Mouse (Mus musculus) left cerebral cortex, postnatal 4 days (tissue): ENCODE data around the gene Pramel5. TPM values are rescaled to one million over a fixed set of nuclear protein-coding genes. Genes with fewer than 3 reads are reported as not detected.
"Not testable (repeated sequence)": the region's sequence is repeated elsewhere in the genome, so short reads cannot be mapped to it uniquely, and the experiment has no call there.

Experiments used
- DNase-seq: peaks from one replicate; pipeline ENCODE4 v3.0.0-alpha.2; 2022
- intact Hi-C: fragments of 180-260 bp; cut with DNase I; formaldehyde crosslinking; loops from one replicate; pipeline ENCODE4 v1.15.1; 2025
- total RNA-seq, 2 experiments: library from RNA; stranded (reverse); gene quantifications; 2 replicates each; pipeline ENCODE4 v1.2.3; 2021

Pramel5 gene
- total RNA-seq: not detected

DNA sequence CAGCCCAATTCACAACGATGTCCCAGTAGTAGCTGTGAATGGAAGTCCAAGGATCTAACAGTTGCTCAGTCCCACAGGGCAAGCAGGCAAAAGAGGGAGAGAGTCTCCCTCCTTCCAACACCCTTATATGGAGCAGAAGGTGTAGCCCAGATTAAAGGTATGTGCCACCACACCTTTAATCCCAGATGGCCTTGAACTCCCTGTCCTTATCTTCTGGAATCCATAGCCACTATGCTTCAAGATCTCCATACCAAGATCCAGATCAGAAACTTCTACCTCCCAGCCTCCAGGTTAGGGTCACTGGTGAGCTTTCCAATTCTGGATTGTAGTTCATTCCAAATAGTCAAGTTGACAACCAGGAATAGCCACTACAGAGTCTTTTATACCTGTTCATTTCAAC lies at the start of gene Pramel5:
Gene Pramel5 (minus strand): TSS at position 101 of the 400 bp plus-strand sequence.
- DNase-seq, intact Hi-C loops: not testable (repeated sequence)

DNA sequence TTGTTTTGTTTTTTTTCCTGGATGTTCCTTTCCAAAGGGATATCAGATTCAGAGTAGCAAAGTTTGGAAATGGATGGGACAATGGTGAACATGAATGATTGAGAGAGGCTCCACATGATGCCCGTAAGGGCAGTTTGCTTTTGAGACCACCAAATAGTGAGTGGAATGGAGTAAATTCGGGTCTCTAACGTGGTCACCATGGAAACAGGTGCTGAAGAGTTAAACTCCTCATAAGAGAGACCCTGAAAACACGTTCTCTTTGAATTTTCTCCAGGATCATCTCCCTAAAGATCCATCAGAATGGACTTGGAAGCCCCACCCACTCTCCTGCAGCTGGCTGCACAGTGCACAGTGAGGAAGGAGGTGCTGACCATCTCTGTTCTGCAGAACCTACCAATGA lies 49.7 kb upstream of the Pramel5 start, which contains the start of gene Gm13128:
Gene Gm13128 (plus strand): TSS at position 301 of the 400 bp plus-strand sequence.
- DNase-seq, intact Hi-C loops: not testable (repeated sequence)

DNA sequence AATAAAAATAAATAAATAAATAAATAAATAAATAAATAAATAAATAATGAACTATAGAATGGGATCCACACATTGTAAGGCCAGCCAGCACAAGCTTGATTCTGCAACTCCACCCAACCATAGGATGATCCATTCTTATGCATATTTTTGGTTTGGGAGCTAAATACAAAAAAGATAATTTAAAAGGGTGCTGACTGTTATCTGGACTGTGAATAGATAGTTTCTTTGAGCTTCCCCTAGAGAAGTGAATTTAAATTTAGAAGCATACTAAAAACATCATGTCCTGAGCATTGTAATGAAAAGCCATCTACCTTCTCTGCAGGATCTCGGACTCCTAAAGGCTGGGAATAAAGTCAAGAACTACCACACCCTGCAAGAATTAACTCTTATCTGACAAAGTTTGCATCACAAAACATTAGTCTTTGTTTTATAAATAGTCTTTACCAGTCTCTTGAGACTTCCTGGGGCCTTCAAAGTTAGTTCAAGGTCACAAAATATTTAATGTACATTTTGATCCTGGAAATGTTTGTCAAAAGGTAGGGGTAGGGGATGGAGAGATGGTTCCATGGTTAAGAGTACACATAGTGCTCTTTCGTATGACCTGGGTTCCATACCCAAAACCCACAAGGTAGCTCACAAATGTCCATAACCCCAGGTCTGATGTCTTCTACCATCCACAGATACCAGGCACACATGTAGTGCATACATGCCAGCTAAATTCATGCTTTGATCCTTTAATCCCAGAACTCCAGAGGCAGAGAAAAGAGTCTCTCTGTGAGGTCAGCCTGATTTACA lies 32.6 kb upstream of the Pramel5 start:
- DNase-seq, intact Hi-C loops: not testable (repeated sequence)

DNA sequence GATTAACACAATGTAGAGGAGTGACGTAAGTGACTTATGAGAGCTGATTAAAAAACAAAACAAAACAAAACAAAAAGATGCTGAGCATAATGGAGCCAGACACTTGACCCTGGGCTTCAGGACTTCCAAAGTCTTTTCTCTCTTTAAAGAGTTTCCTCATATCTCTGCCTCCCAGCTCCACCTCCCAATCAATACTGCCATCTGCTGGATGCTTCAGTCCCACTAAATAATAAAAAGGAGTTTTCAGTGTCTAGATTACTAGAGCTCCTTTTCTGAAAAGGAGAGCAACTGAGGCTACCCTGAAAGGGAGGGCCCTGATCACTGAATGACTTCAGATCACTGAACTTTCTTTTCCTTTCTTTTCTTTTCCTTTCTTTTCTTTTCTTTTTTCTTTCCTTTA lies 19.1 kb upstream of the Pramel5 start:
- intact Hi-C loops, DNase-seq: not testable (repeated sequence)

DNA sequence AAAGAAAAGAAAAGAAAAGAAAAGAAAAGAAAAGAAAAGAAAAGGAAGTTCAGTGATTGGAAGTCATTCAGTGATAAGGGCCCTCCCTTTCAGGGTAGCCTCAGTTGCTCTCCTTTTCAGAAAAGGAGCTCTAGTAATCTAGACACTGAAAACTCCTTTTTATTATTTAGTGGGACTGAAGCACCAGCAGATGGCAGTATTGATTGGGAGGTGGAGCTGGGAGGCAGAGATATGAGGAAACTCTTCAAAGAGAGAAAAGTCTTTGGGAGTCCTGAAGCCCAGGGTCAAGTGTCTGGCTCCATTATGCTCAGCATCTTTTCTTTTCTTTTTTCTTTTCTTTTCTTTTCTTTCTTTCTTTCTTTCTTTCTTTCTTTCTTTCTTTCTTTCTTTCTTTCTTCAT lies 25.5 kb downstream of the Pramel5 start:
- intact Hi-C loops, DNase-seq: not testable (repeated sequence)

Other genes starting within 250 kb of the Pramel5 start
- gene Pramel4, start 221.4 kb downstream of the Pramel5 start, total RNA-seq: not detected
- not detected for gene Gm13102, start 174.0 kb downstream of the Pramel5 start, total RNA-seq
- not detected for gene Oog3, start 117.8 kb downstream of the Pramel5 start, total RNA-seq
- not detected for gene Oog2, start 89.8 kb downstream of the Pramel5 start, total RNA-seq
- not detected for gene C87977, start 67.2 kb downstream of the Pramel5 start, total RNA-seq
- gene Gm13128, start 49.8 kb upstream of the Pramel5 start, total RNA-seq: not detected
- gene Gm13119, start 77.5 kb upstream of the Pramel5 start, total RNA-seq: not detected
- gene Pramef20, start 97.4 kb upstream of the Pramel5 start, total RNA-seq: not detected
- gene Pramef12, start 128.0 kb upstream of the Pramel5 start, total RNA-seq: not detected
- gene 1700012P22Rik, start 158.3 kb upstream of the Pramel5 start, total RNA-seq: not detected
- not detected for gene Gm9944, start 172.8 kb upstream of the Pramel5 start, total RNA-seq
- not detected for gene Aadacl3, start 183.3 kb upstream of the Pramel5 start, total RNA-seq
- not detected for gene 9430007A20Rik, start 239.3 kb upstream of the Pramel5 start, total RNA-seq